Mouse (Mus musculus) neutrophil, adult 5-6 weeks (primary cell): ENCODE data around the gene Nckap5. TPM values are rescaled to one million over a fixed set of nuclear protein-coding genes. Genes with fewer than 3 reads are reported as not detected.

Experiments used
- ATAC-seq: fragments of 151-379, 151-347 bp; 2 replicates; pipeline ENCODE4 v1.8.0; 2017; ENCODE audit warnings: mild to moderate bottlenecking, moderate TSS enrichment; ENCODE audit not compliant: insufficient number of reproducible peaks, poor library complexity, low FRiP score, severe bottlenecking; ENCODE audit errors: extremely low read depth
- total RNA-seq: library from RNA; stranded (forward); fragments of 200-1000 nt; gene quantifications from 2 replicates; pipeline ENCODE4 v1.2.3, GENCODE M21; 2017

Gene Nckap5
- total RNA-seq, 1 experiment from 2014 or later: not detected

- ATAC-seq: no peak
Observed at GRCm38 (mm10) chr1:126341806-126342205, 488.8 kb downstream of the Nckap5 start.

GRCm38 (mm10) chr1:126339250-126339649 lies 491.3 kb downstream of the Nckap5 start:
- ATAC-seq: no peak

- no peak for ATAC-seq
Observed at GRCm38 (mm10) chr1:126334202-126334601, 496.4 kb downstream of the Nckap5 start.

GRCm38 (mm10) chr1:126332026-126332425 lies 498.6 kb downstream of the Nckap5 start:
- no peak for ATAC-seq

GRCm38 (mm10) chr1:126320696-126321095 lies 509.9 kb downstream of the Nckap5 start:
- no peak for ATAC-seq

GRCm38 (mm10) chr1:126317874-126318607 lies 512.6 kb downstream of the Nckap5 start:
- no peak for ATAC-seq

- ATAC-seq: no peak
Observed at GRCm38 (mm10) chr1:126317345-126317744, 513.3 kb downstream of the Nckap5 start.

- no peak for ATAC-seq
Observed at GRCm38 (mm10) chr1:126316866-126317265, 513.7 kb downstream of the Nckap5 start.

GRCm38 (mm10) chr1:126301129-126301528 lies 529.5 kb downstream of the Nckap5 start:
- no peak for ATAC-seq

- no peak for ATAC-seq
Observed at GRCm38 (mm10) chr1:126264931-126265330, 565.7 kb downstream of the Nckap5 start.

GRCm38 (mm10) chr1:126254364-126254763 lies 576.2 kb downstream of the Nckap5 start:
- ATAC-seq: no peak

- ATAC-seq: no peak
Observed at GRCm38 (mm10) chr1:126253934-126254333, 576.7 kb downstream of the Nckap5 start.

- no peak for ATAC-seq
Observed at GRCm38 (mm10) chr1:126233196-126233595, 597.4 kb downstream of the Nckap5 start.

GRCm38 (mm10) chr1:126231199-126231598 lies 599.4 kb downstream of the Nckap5 start:
- no peak for ATAC-seq

- no peak for ATAC-seq
Observed at GRCm38 (mm10) chr1:126210212-126210611, 620.4 kb downstream of the Nckap5 start.

GRCm38 (mm10) chr1:126209743-126210142 lies 620.9 kb downstream of the Nckap5 start:
- no peak for ATAC-seq

- no peak for ATAC-seq
Observed at GRCm38 (mm10) chr1:126209131-126209530, 621.5 kb downstream of the Nckap5 start.

GRCm38 (mm10) chr1:126196937-126197336 lies 633.7 kb downstream of the Nckap5 start:
- ATAC-seq: no peak

GRCm38 (mm10) chr1:126190353-126190752 lies 640.2 kb downstream of the Nckap5 start:
- no peak for ATAC-seq

GRCm38 (mm10) chr1:126183751-126184150 lies 646.8 kb downstream of the Nckap5 start:
- ATAC-seq: no peak

- no peak for ATAC-seq
Observed at GRCm38 (mm10) chr1:126168579-126168978, 662.0 kb downstream of the Nckap5 start.
